Mouse (Mus musculus): ENCODE measurements around the gene Rad51b. TPM values are rescaled to one million over a fixed set of nuclear protein-coding genes. Genes with fewer than 3 reads are reported as not detected.
A peak's percentile ranks its signal among the peaks of the same experiment; 100 is the strongest.

Gene Rad51b
- polyA plus RNA-seq, 1 experiment from 2014 or later: 3.9 TPM

DNA sequence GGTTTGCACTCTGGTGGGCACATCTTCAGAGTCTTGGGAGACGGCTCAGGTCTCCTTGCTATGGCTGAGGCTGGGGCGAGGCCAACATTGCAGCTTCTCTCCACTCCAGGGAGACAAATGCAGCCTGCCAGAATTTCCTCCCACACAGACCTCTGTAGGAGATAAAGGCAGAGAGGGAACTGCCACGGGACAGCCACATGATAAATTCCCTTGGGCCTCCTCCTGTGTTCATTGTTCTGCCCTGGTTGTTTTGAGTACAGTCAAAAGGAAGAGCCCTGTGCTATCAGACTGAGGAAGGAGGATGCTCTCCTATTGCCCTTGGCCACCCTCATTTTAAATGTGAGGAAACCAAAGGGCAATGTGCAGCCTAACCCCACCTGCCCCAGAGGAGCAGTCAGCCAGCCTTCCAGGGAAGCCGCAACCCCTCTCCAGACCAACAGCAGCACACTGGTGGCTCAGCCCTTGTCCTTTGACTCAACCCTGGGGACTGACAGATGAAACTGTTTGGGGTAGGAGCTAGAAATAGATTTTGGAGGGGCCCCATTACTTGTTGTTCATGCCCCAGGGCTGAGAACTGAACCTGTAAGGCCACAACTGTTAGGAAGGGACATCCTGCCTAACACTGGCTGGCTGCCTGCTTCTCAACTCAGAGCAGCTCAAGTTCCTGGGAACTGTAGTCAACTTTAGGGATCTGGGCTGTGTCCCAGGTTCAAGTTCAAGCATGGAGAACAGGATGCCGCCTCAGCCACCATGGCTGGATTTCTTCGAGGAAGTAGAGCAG, 541.3 kb downstream of the Rad51b start:
- H3K4me1 ChIP-seq (replicated peaks; ENCODE audit: insufficient read depth, low read length): peaks cover 19% of the 10 kb centered on the region
- WGBS: 41% methylated on average over 6 of the region's 6 CpGs

DNA sequence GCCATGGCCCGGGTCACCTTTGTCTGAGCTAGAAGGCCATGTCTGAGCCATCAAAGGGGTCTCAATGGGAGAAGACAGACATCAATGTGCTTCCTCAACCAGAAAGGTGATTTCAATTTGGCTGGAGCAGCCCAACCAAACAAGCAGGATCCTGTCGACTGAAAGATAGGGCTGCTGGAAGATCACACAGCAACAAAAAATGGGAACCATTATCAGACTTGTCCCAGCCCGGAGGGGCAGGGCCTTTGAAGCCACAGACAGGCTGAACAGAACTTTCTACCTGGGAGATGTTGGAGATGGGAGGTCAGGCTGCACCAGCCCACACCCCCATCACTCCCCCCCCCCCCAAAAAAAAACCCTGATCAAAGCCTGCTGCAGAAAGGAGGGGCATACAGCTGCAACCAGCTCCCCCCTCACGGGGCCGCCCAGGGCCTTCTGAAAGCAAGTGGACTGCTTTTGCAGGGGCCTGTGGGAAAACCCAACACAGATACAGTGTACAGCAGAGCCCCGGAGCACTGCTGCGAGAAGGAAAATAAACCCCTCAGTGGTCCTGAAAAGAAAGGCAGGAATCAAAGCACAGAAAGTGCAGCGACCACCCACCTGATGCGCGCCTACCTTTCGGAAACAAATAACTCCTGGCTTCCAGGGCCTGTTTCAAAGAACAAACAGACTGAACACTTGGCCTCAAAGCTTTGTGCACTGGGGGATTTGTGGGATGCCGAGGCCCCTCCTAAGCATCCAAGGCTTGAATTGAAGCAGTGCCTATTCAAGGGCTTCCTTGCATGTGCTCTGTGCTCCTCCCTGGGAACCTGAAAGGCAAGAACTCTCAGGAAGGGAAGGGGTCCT, 542.2 kb downstream of the Rad51b start:
- DNase-seq (ENCODE audit: low spot score): no peak
- ATAC-seq (replicated peaks; ENCODE audit: low FRiP score, low read depth): no peak
- H3K4me2 ChIP-seq (ENCODE audit: low read length): no peak overlapping the region
- no peaks in the 10 kb centered on the region for H3K36me3 ChIP-seq (ENCODE audit: insufficient read depth, low read length)
- H3K27ac ChIP-seq: peak overlapping the region; percentile 75
- H3K9ac ChIP-seq (ENCODE audit: low read depth, low read length): no peak overlapping the region
- peaks cover 29% of the 10 kb centered on the region for H3K4me1 ChIP-seq (replicated peaks; ENCODE audit: insufficient read depth, low read length)
- no peaks in the 10 kb centered on the region for H3K9me3 ChIP-seq (replicated peaks; ENCODE audit: low read length)
- no peak for TF ChIP-seq CTCF (IDR thresholded peaks at IDR 0.05; ENCODE audit: low read depth)
- H3K4me3 ChIP-seq (replicated peaks; ENCODE audit: low read depth, low read length): no peak overlapping the region
- no peaks in the 10 kb centered on the region for H3K27me3 ChIP-seq (ENCODE audit: insufficient read depth, low read length)
- 61% methylated on average over 12 of the region's 12 CpGs for WGBS

More for the DNA sequence above, 541.3 kb downstream of the Rad51b start:
- TF ChIP-seq CTCF (IDR thresholded peaks at IDR 0.05; ENCODE audit: low read depth): no peak
- no peak overlapping the region for H3K4me3 ChIP-seq (replicated peaks; ENCODE audit: low read depth, low read length)
- H3K9ac ChIP-seq (ENCODE audit: low read depth, low read length): no peak overlapping the region
- no peak overlapping the region for H3K4me2 ChIP-seq (ENCODE audit: low read length)
- H3K27me3 ChIP-seq (ENCODE audit: insufficient read depth, low read length): no peaks in the 10 kb centered on the region
- DNase-seq (ENCODE audit: low spot score) (peak; percentile 90), ATAC-seq (replicated peaks; ENCODE audit: low FRiP score, low read depth) (peak; percentile 44; the same call in 1 of the 2 replicates)
- H3K36me3 ChIP-seq (ENCODE audit: insufficient read depth, low read length): no peaks in the 10 kb centered on the region
- H3K27ac ChIP-seq: peak overlapping the region; percentile 75
- H3K9me3 ChIP-seq (replicated peaks; ENCODE audit: low read length): no peaks in the 10 kb centered on the region

DNA sequence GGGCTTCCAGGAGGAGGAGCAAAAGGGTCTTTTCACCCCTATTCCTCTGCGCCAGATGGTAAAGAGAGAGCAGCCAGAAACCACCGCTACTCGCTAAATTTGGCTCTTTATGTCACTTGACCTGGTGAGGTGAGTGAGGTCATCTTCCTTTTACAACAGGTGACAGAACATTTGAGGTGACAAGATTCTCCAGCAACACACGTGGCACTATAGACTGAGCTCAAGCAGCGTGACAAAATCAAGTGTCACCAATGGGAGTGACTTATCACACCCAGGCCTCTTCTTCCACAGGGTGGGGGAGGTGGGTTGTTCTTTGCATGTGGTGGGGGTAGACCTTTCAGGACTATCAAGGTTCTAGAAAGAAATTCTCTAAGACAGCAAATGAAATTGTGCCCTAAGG, 543.4 kb downstream of the Rad51b start:
- DNase-seq (ENCODE audit: low spot score) (no peak), ATAC-seq (replicated peaks; ENCODE audit: low FRiP score, low read depth) (no peak)

DNA sequence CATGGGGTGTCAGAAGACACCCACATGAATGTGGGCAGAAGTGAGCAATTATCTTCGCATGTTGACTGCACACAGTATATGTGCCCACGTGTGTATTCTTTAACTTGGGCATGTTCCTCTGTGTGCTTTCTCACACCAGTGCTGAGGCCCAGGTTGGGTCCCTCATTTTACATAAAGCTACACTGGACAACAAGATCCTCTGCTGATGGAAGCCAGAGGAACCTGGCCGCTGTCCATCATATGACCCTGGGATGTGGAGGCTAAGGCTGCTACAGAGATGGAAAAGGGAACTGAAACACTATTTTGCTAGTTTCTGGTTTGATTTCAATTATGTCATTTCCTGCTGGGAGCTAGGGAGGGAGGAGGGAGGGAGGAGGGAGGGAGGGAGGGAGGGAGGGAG, 544.2 kb downstream of the Rad51b start:
- ATAC-seq (replicated peaks; ENCODE audit: low FRiP score, low read depth): no peak
- H3K36me3 ChIP-seq (ENCODE audit: insufficient read depth, low read length): no peaks in the 10 kb centered on the region
- H3K27ac ChIP-seq: no peak overlapping the region
- no peaks in the 10 kb centered on the region for H3K27me3 ChIP-seq (ENCODE audit: insufficient read depth, low read length)
- no peak for TF ChIP-seq CTCF (IDR thresholded peaks at IDR 0.05; ENCODE audit: low read depth)
- H3K4me2 ChIP-seq (ENCODE audit: low read length): no peak overlapping the region
- no peak for DNase-seq (ENCODE audit: low spot score)
- peaks cover 33% of the 10 kb centered on the region for H3K4me1 ChIP-seq (replicated peaks; ENCODE audit: insufficient read depth, low read length)
- no peak overlapping the region for H3K4me3 ChIP-seq (replicated peaks; ENCODE audit: low read depth, low read length)
- H3K9me3 ChIP-seq (replicated peaks; ENCODE audit: low read length): no peaks in the 10 kb centered on the region
- WGBS: 85% methylated on average over 3 of the region's 3 CpGs
- no peak overlapping the region for H3K9ac ChIP-seq (ENCODE audit: low read depth, low read length)

More for the DNA sequence above, 543.4 kb downstream of the Rad51b start:
- TF ChIP-seq CTCF (IDR thresholded peaks at IDR 0.05; ENCODE audit: low read depth): no peak
- Histone ChIP-seq H3K4me2 (ENCODE audit: low read length) (no peak overlapping the region), H3K27ac (no peak overlapping the region), H3K9me3 (replicated peaks; ENCODE audit: low read length) (no peaks in the 10 kb centered on the region), H3K27me3 (ENCODE audit: insufficient read depth, low read length) (no peaks in the 10 kb centered on the region), H3K36me3 (ENCODE audit: insufficient read depth, low read length) (no peaks in the 10 kb centered on the region), H3K4me1 (replicated peaks; ENCODE audit: insufficient read depth, low read length) (peaks cover 33% of the 10 kb centered on the region), H3K9ac (ENCODE audit: low read depth, low read length) (no peak overlapping the region), H3K4me3 (replicated peaks; ENCODE audit: low read depth, low read length) (no peak overlapping the region)
- 68% methylated on average over 5 of the region's 5 CpGs for WGBS

DNA sequence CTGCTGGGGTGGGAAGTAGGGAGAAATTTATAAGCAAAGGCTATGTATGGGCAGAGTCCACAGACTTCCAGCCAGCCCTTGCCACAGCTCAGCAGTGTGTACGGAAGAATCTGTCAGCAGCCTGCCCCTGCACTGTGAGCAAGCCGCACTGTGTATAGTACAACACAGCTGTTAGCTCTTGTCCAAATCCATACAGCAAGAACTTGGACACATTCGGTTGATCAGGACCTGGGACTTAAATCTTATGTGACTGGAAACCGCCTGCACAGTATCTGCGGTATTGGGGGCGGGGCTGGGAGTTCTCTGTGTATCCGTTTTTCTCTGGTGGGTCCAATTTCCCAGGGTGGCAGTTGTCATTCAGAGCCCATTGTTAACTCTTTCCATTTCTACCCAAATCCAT, 545.2 kb downstream of the Rad51b start:
- no peak overlapping the region for H3K4me3 ChIP-seq (replicated peaks; ENCODE audit: low read depth, low read length)
- no peak for ATAC-seq (replicated peaks; ENCODE audit: low FRiP score, low read depth)
- no peaks in the 10 kb centered on the region for H3K9me3 ChIP-seq (replicated peaks; ENCODE audit: low read length)
- DNase-seq (ENCODE audit: low spot score): peak; percentile 81
- H3K36me3 ChIP-seq (ENCODE audit: insufficient read depth, low read length): no peaks in the 10 kb centered on the region
- WGBS: 14% methylated on average over 7 of the region's 7 CpGs
- TF ChIP-seq CTCF (IDR thresholded peaks at IDR 0.05; ENCODE audit: low read depth): no peak
- H3K4me2 ChIP-seq (ENCODE audit: low read length): no peak overlapping the region
- no peaks in the 10 kb centered on the region for H3K27me3 ChIP-seq (ENCODE audit: insufficient read depth, low read length)
- H3K9ac ChIP-seq (ENCODE audit: low read depth, low read length): no peak overlapping the region
- peaks cover 37% of the 10 kb centered on the region for H3K4me1 ChIP-seq (replicated peaks; ENCODE audit: insufficient read depth, low read length)
- H3K27ac ChIP-seq: peak overlapping the region; percentile 58

DNA sequence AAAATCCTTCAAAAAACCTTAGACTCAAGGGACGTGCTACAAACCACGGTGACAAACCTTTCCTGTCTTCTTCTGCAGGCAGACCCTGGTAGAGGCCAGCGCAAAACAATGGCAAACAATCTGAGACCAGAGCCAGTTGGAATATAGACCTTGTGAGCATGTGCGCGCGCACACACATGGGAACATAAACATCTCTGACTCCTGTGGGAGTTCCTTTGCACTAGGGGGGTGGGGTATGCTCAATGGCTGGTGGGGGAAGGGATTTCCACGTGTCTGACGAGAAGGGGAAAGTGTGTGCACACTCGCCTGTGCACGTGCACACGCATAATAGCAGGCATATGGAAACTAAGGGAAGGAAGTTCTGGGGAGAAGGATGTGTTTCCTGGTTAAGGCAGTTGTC, 545.9 kb downstream of the Rad51b start:
- Histone ChIP-seq H3K9me3 (replicated peaks; ENCODE audit: low read length) (no peaks in the 10 kb centered on the region), H3K4me1 (replicated peaks; ENCODE audit: insufficient read depth, low read length) (peaks cover 36% of the 10 kb centered on the region), H3K9ac (ENCODE audit: low read depth, low read length) (no peak overlapping the region), H3K4me2 (ENCODE audit: low read length) (no peak overlapping the region), H3K27me3 (ENCODE audit: insufficient read depth, low read length) (no peaks in the 10 kb centered on the region), H3K27ac (peak overlapping the region; percentile 58), H3K4me3 (replicated peaks; ENCODE audit: low read depth, low read length) (no peak overlapping the region), H3K36me3 (ENCODE audit: insufficient read depth, low read length) (no peaks in the 10 kb centered on the region)
- no peak for TF ChIP-seq CTCF (IDR thresholded peaks at IDR 0.05; ENCODE audit: low read depth)
- no peak for DNase-seq (ENCODE audit: low spot score)
- 42% methylated on average over 11 of the region's 11 CpGs for WGBS
- no peak for ATAC-seq (replicated peaks; ENCODE audit: low FRiP score, low read depth)

All from kidney, postnatal 0 days (tissue).